Mouse (Mus musculus): ENCODE results near the gene Mrpl4.

Gene Mrpl4

DNA sequence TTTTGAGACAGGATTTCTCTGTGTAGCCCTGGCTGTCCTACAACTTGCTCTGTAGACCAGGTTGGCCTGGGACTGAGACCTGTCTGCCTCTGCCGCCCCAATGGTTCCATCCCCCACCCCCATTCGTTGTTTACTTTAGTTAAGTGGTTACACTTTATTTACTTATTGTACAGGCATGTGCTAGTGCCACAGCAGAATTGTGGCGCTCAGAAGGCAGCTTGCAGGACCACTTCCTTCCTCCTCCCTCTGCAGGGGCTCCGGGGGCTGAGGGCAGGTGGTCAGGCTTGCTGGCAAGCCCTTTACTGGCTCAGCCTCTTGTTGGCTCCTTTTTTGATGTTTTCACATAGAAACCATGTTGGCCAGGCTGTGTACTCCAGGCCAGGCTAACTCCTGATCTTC, 14.6 kb downstream of the Mrpl4 start:
- DNase-seq (ENCODE audit: low spot score) = no peak

GRCm38 (mm10) chr9:21018600-21018999, 16.1 kb downstream of the Mrpl4 start:
- DNase-seq (ENCODE audit: low spot score) = no peak

DNA sequence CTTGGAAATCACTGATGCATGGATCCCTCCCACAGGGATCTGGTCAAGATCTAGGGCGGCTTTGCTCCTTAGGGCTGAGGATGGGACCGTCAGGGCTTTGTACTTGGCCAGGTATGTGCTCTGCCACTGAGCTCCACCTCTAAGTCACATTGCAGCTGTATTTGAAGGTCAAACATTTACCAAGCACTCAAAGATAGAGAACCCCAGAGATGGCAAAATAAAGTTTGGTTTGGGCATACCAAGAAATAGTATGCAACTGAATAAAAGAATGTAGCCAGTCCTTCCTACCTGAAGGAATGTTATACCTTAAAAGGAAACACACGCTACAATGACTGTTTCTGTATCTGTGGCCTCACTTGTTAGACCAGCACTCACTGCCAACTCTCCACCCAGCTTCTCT, 18.8 kb downstream of the Mrpl4 start:
- no peak for DNase-seq (ENCODE audit: low spot score)

- no peak for DNase-seq (ENCODE audit: low spot score)
These were observed 19.8 kb downstream of the Mrpl4 start for GRCm38 (mm10) chr9:21022288-21022687.

GRCm38 (mm10) chr9:21022726-21023125, 20.2 kb downstream of the Mrpl4 start:
- DNase-seq (ENCODE audit: low spot score) = no peak

- no peak for DNase-seq (ENCODE audit: low spot score)
These were observed 22.8 kb downstream of the Mrpl4 start for GRCm38 (mm10) chr9:21025258-21025810.

DNA sequence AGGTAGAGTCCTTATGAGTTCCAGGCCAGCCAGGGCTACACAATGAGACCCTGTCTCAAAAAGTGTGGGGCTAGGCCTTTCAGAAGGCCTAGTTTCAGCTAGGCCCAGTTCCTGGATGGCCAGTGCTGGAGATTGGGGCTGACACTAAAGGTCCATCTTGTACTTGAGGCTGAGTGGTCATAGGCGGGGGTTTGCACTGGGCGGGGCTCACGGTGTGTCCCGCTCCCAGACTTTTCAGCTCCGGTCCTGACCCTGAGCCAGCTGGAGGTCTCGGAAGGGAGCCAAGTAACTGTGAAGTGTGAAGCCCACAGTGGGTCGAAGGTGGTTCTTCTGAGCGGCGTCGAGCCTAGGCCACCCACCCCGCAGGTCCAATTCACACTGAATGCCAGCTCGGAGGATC, 24.3 kb downstream of the Mrpl4 start:
- no peak for DNase-seq (ENCODE audit: low spot score)

GRCm38 (mm10) chr9:21027774-21028290, 25.3 kb downstream of the Mrpl4 start:
- no peak for DNase-seq (ENCODE audit: low spot score)

GRCm38 (mm10) chr9:21028560-21029110, 26.1 kb downstream of the Mrpl4 start:
- DNase-seq (ENCODE audit: low spot score) = no peak

DNA sequence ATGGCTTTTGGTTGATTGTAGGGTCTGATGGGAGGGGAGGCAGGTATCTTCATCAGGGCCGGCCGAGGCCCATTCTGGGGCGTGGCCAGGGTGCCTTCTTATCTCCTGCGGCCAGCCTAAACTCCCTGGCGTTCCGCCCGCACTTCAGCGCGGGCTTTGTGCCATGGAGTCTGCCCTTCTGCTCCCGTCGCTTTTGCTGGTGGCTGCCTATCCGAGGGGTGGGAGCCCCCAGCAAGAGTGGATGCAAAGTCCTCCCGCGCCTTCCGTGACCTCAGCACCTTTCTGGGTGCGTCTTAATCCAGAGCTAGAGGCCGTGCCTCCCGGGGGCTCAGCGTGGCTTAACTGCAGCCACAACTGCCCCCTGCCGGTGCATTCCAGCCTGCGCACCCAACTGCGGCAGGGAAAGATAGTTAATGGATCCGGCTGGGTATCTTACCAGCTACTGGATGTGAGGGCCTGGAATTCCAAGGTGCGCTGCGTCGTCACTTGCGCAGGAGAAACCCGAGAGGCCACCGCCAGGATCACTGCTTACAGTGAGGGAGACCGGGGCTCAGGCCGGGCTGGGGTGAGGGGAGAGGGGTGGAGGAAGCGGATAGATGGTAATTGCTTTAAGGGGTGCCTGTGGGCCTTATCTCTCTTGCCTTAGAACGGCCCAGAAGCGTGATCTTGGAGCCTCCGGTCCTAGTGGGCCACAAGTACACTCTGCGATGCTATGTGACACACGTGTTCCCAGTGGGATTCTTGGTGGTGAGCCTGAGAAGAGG, 26.9 kb downstream of the Mrpl4 start, which contains the start of gene Icam4:
Icam4 (plus strand) TSS at position 83 of the 764 bp plus-strand sequence.
- DNase-seq (ENCODE audit: low spot score) = peak; percentile 76

DNA sequence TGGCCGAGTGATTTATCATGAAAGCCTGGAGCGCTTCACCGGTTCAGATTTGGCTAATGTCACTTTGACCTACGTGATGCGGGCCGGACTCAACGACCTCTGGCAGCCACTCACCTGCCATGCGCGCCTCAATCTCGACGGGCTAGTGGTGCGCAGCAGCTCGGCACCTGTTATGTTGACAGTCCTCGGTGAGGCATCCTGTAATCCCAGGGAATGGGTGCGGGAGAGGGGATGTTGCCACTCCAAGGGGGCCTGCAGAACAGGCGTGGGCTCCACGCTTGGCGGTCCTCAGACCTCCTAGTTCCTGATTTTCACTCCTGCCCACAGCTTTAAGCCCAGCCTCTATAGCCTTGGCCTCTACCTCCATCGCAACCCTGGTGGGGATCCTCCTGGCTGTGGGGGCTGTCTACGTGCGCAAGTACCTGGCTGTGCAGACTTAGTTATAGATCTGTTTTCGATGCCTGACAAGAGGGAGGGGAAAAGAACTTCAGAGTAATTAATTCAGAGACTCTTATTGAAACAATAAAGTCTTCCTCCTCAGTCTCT, 27.6 kb downstream of the Mrpl4 start:
- no peak for DNase-seq (ENCODE audit: low spot score)

GRCm38 (mm10) chr9:21030781-21031250, 28.3 kb downstream of the Mrpl4 start:
- DNase-seq (ENCODE audit: low spot score) = peak; percentile 84

DNA sequence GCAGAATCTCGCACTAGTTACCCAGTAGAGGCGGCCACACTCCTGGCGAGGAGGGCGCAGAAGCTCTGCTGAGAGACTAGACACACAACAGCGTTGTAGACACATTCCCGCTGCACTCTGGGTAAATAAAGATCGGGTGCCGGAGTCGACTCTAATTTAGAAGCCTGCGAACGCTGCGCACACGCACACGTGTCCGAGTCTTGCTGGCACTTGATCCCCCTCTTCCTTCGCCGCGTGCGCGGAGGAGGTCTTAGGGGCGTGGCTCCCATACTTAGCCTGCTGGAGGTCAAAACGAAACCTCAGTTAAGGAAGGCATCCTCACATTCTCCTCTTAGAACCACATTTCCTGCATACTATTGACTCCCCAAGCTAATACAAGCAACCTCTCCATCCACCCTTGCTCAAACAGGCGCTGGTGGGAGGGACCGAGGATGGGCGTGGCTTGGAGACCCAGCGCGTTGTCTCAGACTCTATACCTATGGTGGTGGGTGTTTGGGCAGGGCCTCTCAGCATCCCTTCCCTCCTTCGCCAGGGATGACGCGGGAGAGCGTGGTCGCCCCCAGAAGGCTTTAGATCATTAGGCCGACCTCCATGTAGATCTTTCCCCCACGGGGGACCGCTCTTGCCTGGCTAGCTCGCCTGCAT, 28.8 kb downstream of the Mrpl4 start:
- DNase-seq (ENCODE audit: low spot score) = peak; percentile 71

- no peak for DNase-seq (ENCODE audit: low spot score)
These were observed 29.4 kb downstream of the Mrpl4 start, which contains the start of gene Icam5 for GRCm38 (mm10) chr9:21031896-21032351. Gene Icam5 (plus strand): TSS chr9:21032073.

GRCm38 (mm10) chr9:21032491-21032890, 30.0 kb downstream of the Mrpl4 start:
- no peak for DNase-seq (ENCODE audit: low spot score)

- peak; percentile 78 for DNase-seq (ENCODE audit: low spot score)
These were observed 30.6 kb downstream of the Mrpl4 start for GRCm38 (mm10) chr9:21033136-21033535.

DNA sequence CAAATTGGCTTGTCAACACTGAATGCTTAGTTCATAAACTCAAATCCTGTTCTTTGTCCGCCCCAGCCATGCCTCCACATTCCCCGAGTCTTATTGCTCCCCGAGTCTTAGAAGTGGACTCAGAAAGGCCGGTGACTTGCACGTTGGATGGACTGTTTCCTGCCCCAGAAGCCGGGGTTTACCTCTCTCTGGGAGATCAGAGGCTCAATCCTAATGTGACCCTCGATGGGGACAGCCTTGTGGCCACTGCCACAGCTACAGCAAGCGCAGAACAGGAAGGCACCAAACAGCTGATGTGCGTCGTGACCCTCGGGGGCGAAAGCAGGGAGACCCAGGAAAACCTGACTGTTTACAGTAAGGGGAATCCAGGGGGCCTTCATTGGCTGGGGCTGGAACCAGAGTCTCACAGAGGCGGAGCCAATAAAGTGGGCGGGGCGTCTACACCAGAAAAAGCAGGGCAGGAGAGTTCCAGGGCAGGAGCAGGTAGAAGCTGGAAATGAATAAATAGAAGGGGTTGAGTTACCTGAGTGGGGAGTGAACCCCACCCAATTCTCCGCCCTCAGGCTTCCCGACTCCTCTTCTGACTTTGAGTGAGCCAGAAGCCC, 32.0 kb downstream of the Mrpl4 start:
- no peak for DNase-seq (ENCODE audit: low spot score)

- no peak for DNase-seq (ENCODE audit: low spot score)
These were observed 33.0 kb downstream of the Mrpl4 start for GRCm38 (mm10) chr9:21035586-21035985.

DNA sequence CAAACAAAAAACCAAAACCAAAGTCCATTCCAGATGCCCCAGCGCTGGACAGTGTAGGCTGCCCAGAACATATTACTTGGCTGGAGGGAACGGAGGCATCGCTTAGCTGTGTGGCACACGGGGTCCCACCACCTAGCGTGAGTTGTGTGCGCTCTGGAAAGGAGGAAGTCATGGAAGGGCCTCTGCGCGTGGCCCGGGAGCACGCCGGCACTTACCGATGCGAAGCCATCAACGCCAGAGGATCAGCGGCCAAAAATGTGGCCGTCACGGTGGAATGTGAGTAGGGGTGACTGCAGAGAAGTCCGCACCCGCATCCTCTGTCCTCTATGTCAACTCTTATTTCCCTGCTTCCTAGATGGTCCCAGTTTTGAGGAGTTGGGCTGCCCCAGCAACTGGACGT, 33.6 kb downstream of the Mrpl4 start:
- DNase-seq (ENCODE audit: low spot score) = no peak

DNA sequence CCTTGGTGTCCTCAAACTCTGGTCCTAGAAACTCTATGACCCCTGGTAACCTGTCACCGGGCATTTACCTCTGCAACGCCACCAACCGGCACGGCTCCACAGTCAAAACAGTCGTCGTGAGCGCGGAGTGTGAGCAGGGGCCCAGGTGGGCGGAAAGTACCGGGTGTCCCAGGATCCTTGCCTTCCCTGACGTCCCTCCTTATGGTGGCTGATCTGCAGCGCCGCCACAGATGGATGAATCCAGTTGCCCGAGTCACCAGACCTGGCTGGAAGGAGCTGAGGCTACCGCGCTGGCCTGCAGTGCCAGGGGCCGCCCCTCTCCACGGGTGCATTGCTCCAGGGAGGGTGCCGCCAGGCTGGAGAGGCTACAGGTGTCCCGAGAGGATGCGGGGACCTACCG, 34.1 kb downstream of the Mrpl4 start:
- no peak for DNase-seq (ENCODE audit: low spot score)

DNA sequence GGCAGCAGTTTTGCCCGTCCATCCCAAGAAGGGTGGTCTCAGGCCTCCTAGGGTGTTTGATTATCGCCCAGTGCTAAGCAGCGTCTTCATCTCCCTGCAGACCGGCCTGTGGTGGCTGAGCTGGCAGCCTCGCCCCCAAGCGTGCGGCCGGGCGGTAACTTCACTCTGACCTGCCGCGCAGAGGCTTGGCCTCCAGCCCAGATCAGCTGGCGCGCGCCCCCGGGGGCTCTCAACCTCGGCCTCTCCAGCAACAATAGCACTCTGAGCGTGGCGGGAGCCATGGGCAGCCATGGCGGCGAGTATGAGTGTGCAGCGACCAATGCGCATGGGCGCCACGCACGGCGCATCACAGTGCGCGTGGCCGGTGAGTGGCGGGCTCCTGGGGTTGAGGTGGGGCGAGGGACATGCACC, 34.9 kb downstream of the Mrpl4 start:
- no peak for DNase-seq (ENCODE audit: low spot score)

- DNase-seq (ENCODE audit: low spot score) = no peak
These were observed 37.2 kb downstream of the Mrpl4 start for GRCm38 (mm10) chr9:21039779-21040178.
